Mouse (Mus musculus) brain, embryonic 14.5 days (tissue): ENCODE results near the gene Clec1a.

Experiments
- CTCF ChIP-seq: fragments of 200-500 bp; IDR thresholded peaks from 2 replicates; pipeline ENCODE4 v1.5.1; 2012; ENCODE audit warnings: inconsistent platforms, mild to moderate bottlenecking, moderate library complexity, borderline replicate concordance; ENCODE audit not compliant: insufficient read depth, insufficient read length; ENCODE audit errors: extremely low read depth
- POLR2A ChIP-seq: fragments of 200-500 bp; IDR thresholded peaks from 2 replicates; pipeline ENCODE4 v1.6.1; 2012; ENCODE audit warnings: mild to moderate bottlenecking, inconsistent platforms, borderline replicate concordance; ENCODE audit not compliant: poor library complexity, insufficient read depth, insufficient read length, severe bottlenecking; ENCODE audit errors: extremely low read depth

- TF ChIP-seq CTCF, result no peak
- TF ChIP-seq POLR2A, result no peak
Observed at GRCm38 (mm10) chr6:129494924-129495323, 43.1 kb upstream of the Clec1a start.
